Mouse (Mus musculus) ES-Bruce4 (cell line): ENCODE data around the gene Psmb8.

Experiments
- CTCF ChIP-seq: IDR thresholded peaks from one replicate; pipeline ENCODE4 v1.8.1; 2011; ENCODE audit warnings: low read depth, low read length
- EP300 ChIP-seq: IDR thresholded peaks from 2 replicates; pipeline ENCODE4 v1.6.1; 2011; ENCODE audit warnings: low read depth, low read length; ENCODE audit not compliant: insufficient read depth
- POLR2A ChIP-seq: IDR thresholded peaks from one replicate; pipeline ENCODE4 v1.8.1; 2011; ENCODE audit warnings: low read length; ENCODE audit not compliant: insufficient read depth

- TF ChIP-seq POLR2A (no peak), CTCF (no peak), EP300 (no peak)
Observed at GRCm38 (mm10) chr17:34199050-34199619, 1.6 kb downstream of the Psmb8 start.
